Mouse (Mus musculus): ENCODE measurements at regions not wholly inside any gene's neighbourhood (a gene's known extent, or its start where the extent isn't known, plus 50 kb on each side); places are given as distances from the start of the nearest gene placed in this dataset.

DNA sequence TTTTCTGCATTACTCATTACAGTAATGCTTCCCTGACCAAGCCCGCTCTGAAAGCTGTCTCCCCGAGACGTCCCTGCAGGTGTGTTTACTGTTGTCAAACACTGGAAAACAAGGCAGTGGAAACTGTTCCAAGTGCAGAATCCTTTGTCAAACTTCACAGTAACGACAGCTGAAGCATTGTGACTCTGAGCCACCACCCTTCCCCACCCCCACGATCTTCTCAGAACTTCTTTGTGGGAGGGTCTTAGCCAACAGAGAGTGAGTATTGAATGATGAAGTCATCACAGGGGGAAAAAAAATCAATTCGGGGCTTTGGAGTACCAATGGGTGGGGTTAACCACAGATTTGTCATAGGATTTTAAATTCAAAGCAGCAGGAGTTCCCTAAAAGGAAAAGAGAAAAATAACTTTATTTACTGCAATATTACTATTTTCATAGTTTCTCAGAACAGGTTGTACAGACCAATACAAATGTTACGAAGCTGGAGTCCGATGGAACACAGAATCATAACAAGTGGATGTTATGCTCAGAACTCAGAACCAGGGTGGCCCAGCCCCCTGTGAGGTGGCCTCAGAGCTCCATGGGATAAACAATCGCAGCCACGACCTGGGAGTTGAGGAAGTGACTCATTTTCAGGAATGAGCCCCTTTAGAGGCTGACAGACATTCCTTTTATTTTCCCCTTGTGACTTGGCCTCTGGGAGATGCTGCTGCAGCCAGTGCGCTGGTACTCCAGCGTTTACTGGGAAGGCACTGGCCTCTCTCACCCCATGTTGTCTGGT lies 65.5 kb upstream of the Galnt15 start:
- TF ChIP-seq CTCF (conservative IDR thresholded peaks at IDR 0.05; ENCODE audit: low read length), result no peak
- no peak for TF ChIP-seq NANOG (IDR thresholded peaks at IDR 0.05; ENCODE audit: borderline replicate concordance, low read length)
- no peak for TF ChIP-seq POU5F1 (IDR thresholded peaks at IDR 0.05; ENCODE audit: borderline replicate concordance, low read length)
